Mouse (Mus musculus) neural tube, embryonic 14.5 days (tissue): ENCODE data around the gene Hap1. TPM values are rescaled to one million over a fixed set of nuclear protein-coding genes. Genes with fewer than 3 reads are reported as not detected.
A peak's percentile ranks its signal among the peaks of the same experiment; 100 is the strongest.

Experiments
- ATAC-seq: fragments of 200-750 bp; cut with Nextera tagmentation; 2 replicates; pipeline ENCODE4 v1.8.0; 2017; ENCODE audit warnings: low read depth, mild to moderate bottlenecking, moderate TSS enrichment, moderate library complexity
- H3K27ac ChIP-seq: fragments of 300-500 bp; sonication (generic); 2 replicates; pipeline ENCODE4 v1.5.1; 2014; ENCODE audit warnings: low read depth, mild to moderate bottlenecking, control low read depth, low read length, moderate library complexity, mixed read lengths
- H3K27me3 ChIP-seq: fragments of 300-500 bp; sonication (generic); 2 replicates; pipeline ENCODE4 v1.6.1; 2014; ENCODE audit warnings: low read length; ENCODE audit not compliant: control insufficient read depth, insufficient read depth
- H3K36me3 ChIP-seq: fragments of 300-500 bp; sonication (generic); 2 replicates; pipeline ENCODE4 v1.6.1; 2014; ENCODE audit warnings: low read length, mixed read lengths; ENCODE audit not compliant: control insufficient read depth, insufficient read depth
- H3K4me1 ChIP-seq: fragments of 300-500 bp; sonication (generic); 2 replicates; pipeline ENCODE4 v1.6.1; 2014; ENCODE audit warnings: low read length; ENCODE audit not compliant: control insufficient read depth, insufficient read depth
- H3K4me2 ChIP-seq: fragments of 300-500 bp; sonication (generic); 2 replicates; pipeline ENCODE4 v1.6.1; 2014; ENCODE audit warnings: mild to moderate bottlenecking, low read depth, low read length, control low read depth
- H3K4me3 ChIP-seq: fragments of 300-500 bp; sonication (generic); 2 replicates; pipeline ENCODE4 v1.5.1; 2014; ENCODE audit warnings: low read depth, low read length, control low read depth, mixed read lengths
- H3K9ac ChIP-seq: fragments of 300-500 bp; sonication (generic); replicated peaks from 2 replicates; pipeline ENCODE4 v1.6.1; 2014; ENCODE audit warnings: low read depth, mild to moderate bottlenecking, control low read depth, low read length, mixed read lengths
- H3K9me3 ChIP-seq: fragments of 300-500 bp; sonication (generic); 2 replicates; pipeline ENCODE4 v1.6.1; 2016; ENCODE audit warnings: low read length; ENCODE audit not compliant: control insufficient read depth
- WGBS: fragments of 180-500 bp; shearing (Covaris S2); extraction: QIAGEN DNeasy Blood & Tissue Kit; methylation state at CpG from one replicate; pipeline ENCODE4 v1.1.7; 2014; 5-methylcytosine and 5-hydroxymethylcytosine counted together
- polyA plus RNA-seq: library from polyadenylated mRNA; unstranded; fragments of >200 nt; fragmentation: Nextera tagmentation; extraction: Ambion mirVana; gene quantifications from 2 replicates; pipeline ENCODE4 v1.2.1, GENCODE M21; 2014

Gene Hap1
- polyA plus RNA-seq, 1 experiment from 2014 or later = 93.7 TPM

- Histone ChIP-seq H3K27me3 (no peaks in the 10 kb centered on the region), H3K4me2 (no peak overlapping the region), H3K9ac (no peak overlapping the region), H3K27ac (no peak overlapping the region), H3K4me1 (peaks cover 5% of the 10 kb centered on the region; the same call in 1 of the 2 replicates), H3K36me3 (no peaks in the 10 kb centered on the region), H3K9me3 (no peaks in the 10 kb centered on the region), H3K4me3 (no peak overlapping the region)
- no peak for ATAC-seq
- WGBS = 97% methylated on average over 7 of the region's 7 CpGs
These were observed 42.6 kb upstream of the Hap1 start for GRCm38 (mm10) chr11:100398517-100398916.

- Histone ChIP-seq H3K4me2 (peak within 1 kb of the TSS; percentile 43), H3K27me3 (no peaks in the 10 kb centered on the region), H3K9me3 (no peaks in the 10 kb centered on the region), H3K4me1 (peaks cover 5% of the 10 kb centered on the region; the same call in 1 of the 2 replicates), H3K36me3 (no peaks in the 10 kb centered on the region), H3K27ac (peak within 1 kb of the TSS; percentile 70), H3K4me3 (peak within 1 kb of the TSS; percentile 70), H3K9ac (peak within 1 kb of the TSS; percentile 76)
- ATAC-seq = peak; percentile 99
- 1% methylated on average over 37 of the region's 37 CpGs for WGBS
These were observed 41.9 kb upstream of the Hap1 start, which contains the start of gene Jup for GRCm38 (mm10) chr11:100397600-100398389. Gene Jup (minus strand): TSS chr11:100397763.

GRCm38 (mm10) chr11:100396886-100397599 lies 41.1 kb upstream of the Hap1 start:
- no peaks in the 10 kb centered on the region for H3K36me3 ChIP-seq
- peak overlapping the region; percentile 70 for H3K27ac ChIP-seq
- peak overlapping the region; percentile 43 for H3K4me2 ChIP-seq
- H3K9me3 ChIP-seq = no peaks in the 10 kb centered on the region
- H3K4me1 ChIP-seq = peaks cover 5% of the 10 kb centered on the region; the same call in 1 of the 2 replicates
- WGBS = 4% methylated on average over 41 of the region's 42 CpGs
- H3K9ac ChIP-seq = peak overlapping the region; percentile 76
- H3K4me3 ChIP-seq = peak overlapping the region; percentile 70
- peak; percentile 16 for ATAC-seq
- H3K27me3 ChIP-seq = no peaks in the 10 kb centered on the region

GRCm38 (mm10) chr11:100395861-100396631 lies 40.1 kb upstream of the Hap1 start:
- ATAC-seq = no peak

GRCm38 (mm10) chr11:100395200-100395599 lies 39.3 kb upstream of the Hap1 start:
- WGBS = 39% methylated on average over 11 of the region's 11 CpGs
- no peak overlapping the region for H3K9ac ChIP-seq
- H3K4me1 ChIP-seq = peaks cover 6% of the 10 kb centered on the region; the same call in 1 of the 2 replicates

More at GRCm38 (mm10) chr11:100395861-100396631, 40.1 kb upstream of the Hap1 start:
- H3K27me3 ChIP-seq = no peaks in the 10 kb centered on the region
- H3K4me2 ChIP-seq = peak overlapping the region; percentile 43
- no peaks in the 10 kb centered on the region for H3K9me3 ChIP-seq
- H3K27ac ChIP-seq = no peak overlapping the region
- 35% methylated on average over 17 of the region's 17 CpGs for WGBS
- no peaks in the 10 kb centered on the region for H3K36me3 ChIP-seq
- peak overlapping the region; percentile 70 for H3K4me3 ChIP-seq
- peaks cover 5% of the 10 kb centered on the region; the same call in 1 of the 2 replicates for H3K4me1 ChIP-seq
- H3K9ac ChIP-seq = peak overlapping the region; percentile 76; the same call in 1 of the 2 replicates

GRCm38 (mm10) chr11:100394353-100395074 lies 38.6 kb upstream of the Hap1 start:
- Histone ChIP-seq H3K9me3 (no peaks in the 10 kb centered on the region), H3K36me3 (no peaks in the 10 kb centered on the region), H3K4me3 (no peak overlapping the region), H3K27ac (no peak overlapping the region), H3K9ac (no peak overlapping the region), H3K27me3 (no peaks in the 10 kb centered on the region), H3K4me2 (no peak overlapping the region), H3K4me1 (peaks cover 12% of the 10 kb centered on the region)
- 63% methylated on average over 5 of the region's 5 CpGs for WGBS
- ATAC-seq = no peak

More at GRCm38 (mm10) chr11:100395200-100395599, 39.3 kb upstream of the Hap1 start:
- no peaks in the 10 kb centered on the region for H3K9me3 ChIP-seq
- H3K4me3 ChIP-seq = peak overlapping the region; percentile 12; the same call in 1 of the 2 replicates
- no peaks in the 10 kb centered on the region for H3K36me3 ChIP-seq
- no peaks in the 10 kb centered on the region for H3K27me3 ChIP-seq
- no peak overlapping the region for H3K27ac ChIP-seq
- peak overlapping the region; percentile 43 for H3K4me2 ChIP-seq
- ATAC-seq = no peak

- Histone ChIP-seq H3K36me3 (no peaks in the 10 kb centered on the region), H3K27ac (no peak overlapping the region), H3K4me3 (no peak overlapping the region), H3K4me2 (no peak overlapping the region), H3K9me3 (no peaks in the 10 kb centered on the region), H3K27me3 (no peaks in the 10 kb centered on the region), H3K9ac (no peak overlapping the region), H3K4me1 (peaks cover 12% of the 10 kb centered on the region)
- no peak for ATAC-seq
- 89% methylated on average over 7 of the region's 7 CpGs for WGBS
These were observed 37.8 kb upstream of the Hap1 start for GRCm38 (mm10) chr11:100393733-100394132.

GRCm38 (mm10) chr11:100392958-100393357 lies 37.0 kb upstream of the Hap1 start:
- Histone ChIP-seq H3K27ac (no peak overlapping the region), H3K9ac (no peak overlapping the region), H3K4me1 (peaks cover 12% of the 10 kb centered on the region), H3K27me3 (no peaks in the 10 kb centered on the region), H3K36me3 (no peaks in the 10 kb centered on the region), H3K9me3 (no peaks in the 10 kb centered on the region), H3K4me3 (no peak overlapping the region), H3K4me2 (no peak overlapping the region)
- no peak for ATAC-seq
- 84% methylated on average over 5 of the region's 5 CpGs for WGBS
